Mouse (Mus musculus): Measurements from ENCODE around the gene Ahnak.
"Not testable (repeated sequence)": the region's sequence is repeated elsewhere in the genome, so short reads cannot be mapped to it uniquely, and the experiment has no call there.

The Ahnak gene

DNA sequence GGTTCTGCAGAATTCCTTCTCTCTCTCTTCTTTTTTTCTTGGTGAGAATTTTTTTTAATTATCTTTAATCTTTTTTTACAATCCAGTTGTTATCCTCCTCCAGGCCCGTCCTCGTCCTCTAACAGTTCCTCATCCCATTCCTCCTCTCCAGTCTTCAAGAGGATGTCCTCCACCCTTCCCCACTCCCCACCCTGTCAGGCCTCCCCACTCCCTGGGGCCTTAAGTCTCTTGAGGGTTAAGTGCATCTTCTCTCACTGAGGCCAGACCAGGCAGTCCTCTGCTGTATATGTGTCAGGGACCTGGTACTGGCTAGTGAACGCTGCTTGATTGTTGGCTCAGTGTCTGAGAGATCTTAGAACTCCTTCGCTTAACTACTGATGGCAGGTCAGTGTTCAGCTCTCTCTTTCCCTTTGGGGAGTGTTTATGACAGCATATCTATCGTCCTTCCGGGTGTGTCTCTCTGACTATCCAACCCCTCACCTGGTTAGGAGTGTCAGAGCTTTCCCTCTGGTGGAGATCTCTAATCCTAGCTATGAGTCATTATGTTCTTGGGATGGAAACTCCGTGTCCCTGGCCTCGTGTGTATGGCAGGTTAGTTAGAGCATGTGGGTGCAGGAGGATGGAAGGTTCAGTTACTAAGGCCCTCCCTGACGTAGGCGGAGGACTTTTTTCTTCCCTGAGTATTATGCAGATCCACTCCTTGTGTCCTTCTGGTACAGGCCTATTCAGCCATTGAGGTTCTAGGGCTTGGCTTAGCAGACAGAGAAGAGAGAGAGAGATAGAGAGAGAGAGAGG, 5.9 kb downstream of the Ahnak start:
- no peak for DNase-seq (ENCODE audit: low read depth)

DNA sequence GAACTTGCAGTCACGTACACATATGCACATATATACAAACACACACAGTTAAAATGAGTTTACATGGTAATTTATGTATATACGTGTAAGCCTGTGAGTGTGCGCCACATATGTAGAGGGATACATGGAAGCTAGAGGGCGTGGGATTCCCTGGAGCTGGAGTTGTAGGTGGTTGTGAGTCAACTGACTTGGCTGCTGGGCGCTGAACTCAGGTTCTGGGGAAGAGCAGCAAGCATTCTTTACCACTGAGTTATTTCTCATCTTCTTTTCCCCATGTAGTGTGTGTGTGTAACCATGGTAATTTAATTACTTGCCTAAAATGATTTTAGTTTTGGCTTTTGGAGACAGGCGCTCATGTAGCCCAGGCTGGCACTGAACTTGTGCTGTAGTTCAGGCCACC, 7.5 kb downstream of the Ahnak start:
- DNase-seq (ENCODE audit: low read depth): no peak

DNA sequence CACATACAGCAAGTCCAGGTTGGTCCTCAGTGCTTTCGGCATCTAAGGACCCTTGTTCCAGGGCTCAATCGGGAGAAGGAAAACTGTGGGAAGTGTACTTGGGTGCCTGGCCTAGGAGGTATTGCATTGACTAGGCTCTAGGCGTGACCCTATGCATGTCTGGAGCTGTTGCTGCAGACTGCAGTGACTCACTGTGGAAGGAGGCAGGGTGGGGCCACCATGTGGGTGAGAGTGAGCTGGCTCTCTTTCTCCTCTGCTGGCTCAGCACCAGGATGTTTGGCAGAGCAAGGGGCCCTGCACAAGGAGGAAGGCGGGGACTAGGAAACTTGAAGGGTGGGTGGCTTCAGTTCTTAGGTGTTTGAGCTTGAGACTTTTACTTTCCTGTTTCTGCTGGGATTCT, 8.5 kb downstream of the Ahnak start:
- peak; percentile 95 for DNase-seq (ENCODE audit: low read depth)

DNA sequence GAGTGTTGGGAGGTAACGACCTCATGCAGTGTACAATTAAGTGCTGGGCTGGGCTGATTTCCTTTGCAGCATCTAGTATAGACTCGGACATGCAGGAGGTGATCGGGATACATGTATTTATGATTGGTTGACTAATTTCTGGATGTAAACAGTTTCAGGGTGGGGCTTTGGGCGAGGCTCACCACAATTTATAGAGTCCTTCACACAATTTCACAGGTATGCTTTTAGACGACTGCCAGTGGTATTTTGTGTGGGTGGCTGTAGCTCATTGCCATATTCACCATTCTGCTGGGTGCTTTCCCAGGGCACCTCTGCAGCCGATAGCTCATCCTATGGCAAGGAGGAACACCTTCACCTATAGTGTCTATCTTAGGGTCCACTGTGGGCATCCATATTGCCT, 9.5 kb downstream of the Ahnak start:
- DNase-seq (ENCODE audit: low read depth): no peak

DNA sequence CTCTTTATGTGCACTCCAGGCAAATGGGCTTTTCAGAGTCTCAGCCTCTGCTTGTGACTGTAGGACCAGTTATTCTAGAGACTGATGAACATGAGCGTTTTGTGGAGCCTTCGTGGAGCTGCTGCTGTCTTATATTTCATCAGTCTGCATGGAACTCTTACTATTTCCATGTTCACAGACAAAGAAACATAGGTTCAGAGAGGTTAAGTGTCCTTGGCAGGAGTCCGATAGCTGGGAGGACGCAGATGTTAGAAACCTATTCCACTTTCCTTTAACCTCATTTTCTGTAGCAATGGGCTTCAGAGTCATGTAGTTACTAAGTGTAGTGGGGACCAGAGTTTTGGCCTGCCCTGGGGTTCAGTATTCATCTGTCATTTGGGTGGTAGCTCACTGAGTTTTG, 10.1 kb downstream of the Ahnak start:
- DNase-seq (ENCODE audit: low read depth): no peak

DNA sequence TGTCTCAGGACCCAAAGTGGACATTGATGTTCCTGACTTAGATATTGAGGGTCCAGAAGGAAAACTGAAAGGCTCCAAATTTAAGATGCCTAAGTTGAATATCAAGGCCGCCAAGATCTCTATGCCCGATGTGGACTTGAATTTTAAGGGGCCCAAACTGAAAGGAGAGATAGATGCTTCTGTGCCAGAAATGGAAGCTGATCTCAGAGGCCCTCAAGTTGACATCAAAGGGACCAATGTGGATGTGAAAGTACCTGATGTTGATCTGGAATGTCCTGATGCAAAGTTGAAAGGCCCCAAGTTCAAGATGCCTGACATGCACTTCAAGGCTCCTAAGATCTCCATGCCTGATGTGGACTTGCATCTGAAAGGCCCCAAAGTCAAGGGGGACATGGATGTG, 17.8 kb downstream of the Ahnak start:
- not testable (repeated sequence) for DNase-seq (ENCODE audit: low read depth)

DNA sequence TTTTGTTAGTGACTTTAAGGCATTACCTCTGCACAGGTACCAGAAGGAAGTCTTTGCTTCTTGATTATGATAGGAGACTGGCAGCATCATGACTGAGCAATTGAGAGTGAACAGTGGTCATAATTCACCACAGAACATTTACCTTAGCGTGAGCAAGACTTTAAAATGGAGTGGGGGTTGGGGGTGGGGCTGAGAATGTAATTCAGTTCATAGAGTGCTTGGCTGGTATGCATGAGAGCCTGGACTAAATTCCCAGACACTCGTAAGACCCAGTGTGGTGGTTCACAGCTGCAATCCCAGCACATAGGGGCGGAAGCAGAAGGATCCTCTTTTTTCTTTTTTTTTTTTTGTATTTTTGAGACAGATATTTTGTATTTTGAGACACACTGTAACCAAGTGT, 30.2 kb downstream of the Ahnak start:
- DNase-seq (ENCODE audit: low read depth): no peak

DNA sequence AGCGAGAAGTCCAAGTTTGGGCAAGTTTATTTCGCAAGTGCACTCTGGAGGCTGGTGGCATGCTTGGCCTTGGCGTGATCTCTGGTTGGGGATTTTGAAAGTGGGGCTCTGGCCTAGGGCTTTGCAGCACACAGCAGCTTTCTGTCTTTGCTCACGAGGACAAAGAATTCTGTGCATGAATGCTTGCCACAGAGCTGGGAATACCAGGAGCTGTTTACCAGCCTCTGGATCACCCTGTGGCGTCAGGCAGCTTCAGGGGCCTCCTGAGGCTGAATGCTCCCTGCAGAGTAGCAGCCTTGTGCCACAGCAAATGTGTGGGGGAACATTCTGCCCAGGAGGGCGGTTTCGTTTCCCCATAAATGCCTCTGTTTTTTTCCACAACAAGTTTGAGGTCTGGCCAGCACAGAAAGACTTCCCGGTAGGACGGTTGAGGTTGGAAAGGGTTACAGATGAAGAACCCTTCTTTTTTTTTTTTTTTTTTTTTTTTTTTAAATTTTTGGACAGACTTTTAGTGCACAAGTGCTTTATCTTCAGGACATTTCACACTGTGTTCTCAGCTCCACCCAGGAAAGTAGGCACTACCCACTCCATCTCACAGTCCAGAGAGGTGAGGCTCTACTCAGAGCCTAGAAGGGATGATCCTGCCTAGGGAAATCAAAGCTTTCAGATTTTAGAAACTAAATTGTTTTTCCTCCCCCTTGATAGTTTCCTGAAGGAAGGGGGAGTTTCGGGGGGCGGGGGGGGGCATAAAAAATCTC, 34.1 kb downstream of the Ahnak start:
- no peak for DNase-seq (ENCODE audit: low read depth)

DNA sequence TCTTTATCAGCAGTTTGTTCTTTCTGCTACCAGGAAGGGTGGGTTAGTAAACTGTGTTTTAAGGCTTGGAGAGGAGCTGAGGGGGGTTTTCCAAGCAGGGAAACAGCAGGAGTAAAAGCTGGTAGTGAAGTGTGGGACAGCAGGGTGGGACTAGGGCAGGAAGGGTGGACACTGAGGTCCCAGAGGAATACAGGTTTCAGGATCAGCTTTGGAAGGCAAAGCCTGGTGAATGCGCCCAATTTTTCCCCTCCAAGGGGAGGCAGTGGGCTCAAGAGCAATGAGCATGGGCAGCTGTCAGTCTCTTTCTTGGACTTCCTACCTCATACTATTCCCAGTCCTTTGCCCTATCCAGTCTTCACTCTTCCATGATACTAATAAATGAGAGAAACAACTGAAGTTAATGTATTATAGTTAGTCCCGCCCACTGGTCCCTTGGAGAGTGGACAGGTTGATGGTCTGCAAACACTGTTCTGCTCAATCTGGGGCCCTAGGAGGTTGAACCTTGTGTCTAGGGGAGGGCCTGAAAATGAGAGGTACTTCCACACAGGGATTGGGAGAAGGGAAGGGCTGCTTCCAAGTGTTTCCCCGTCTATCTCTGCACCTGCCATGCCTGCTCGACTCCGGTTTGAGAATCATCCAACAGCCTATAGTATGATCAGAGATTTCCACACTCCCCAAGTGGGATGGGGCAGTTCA, 36.6 kb downstream of the Ahnak start:
- DNase-seq (ENCODE audit: low read depth): no peak

DNA sequence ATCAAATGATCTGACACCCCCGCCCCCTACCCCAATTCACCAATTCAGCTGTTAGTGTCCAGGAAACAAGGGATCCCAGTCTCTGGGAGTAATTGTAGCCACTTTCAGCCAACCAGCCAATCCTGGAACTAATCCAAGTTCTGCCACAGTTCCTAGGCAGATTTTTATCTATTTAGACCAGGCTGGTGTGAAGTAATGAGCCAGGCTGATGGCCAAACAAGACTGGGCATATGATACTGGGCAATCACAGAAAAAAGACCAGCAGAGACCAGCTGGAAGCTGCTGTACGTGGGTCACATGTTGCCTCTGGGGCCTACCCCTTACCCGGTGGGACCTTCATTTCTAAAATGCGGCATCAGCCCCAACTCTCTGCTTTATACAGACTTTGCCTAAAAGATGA, 37.5 kb downstream of the Ahnak start:
- peak; percentile 83 for DNase-seq (ENCODE audit: low read depth)

DNA sequence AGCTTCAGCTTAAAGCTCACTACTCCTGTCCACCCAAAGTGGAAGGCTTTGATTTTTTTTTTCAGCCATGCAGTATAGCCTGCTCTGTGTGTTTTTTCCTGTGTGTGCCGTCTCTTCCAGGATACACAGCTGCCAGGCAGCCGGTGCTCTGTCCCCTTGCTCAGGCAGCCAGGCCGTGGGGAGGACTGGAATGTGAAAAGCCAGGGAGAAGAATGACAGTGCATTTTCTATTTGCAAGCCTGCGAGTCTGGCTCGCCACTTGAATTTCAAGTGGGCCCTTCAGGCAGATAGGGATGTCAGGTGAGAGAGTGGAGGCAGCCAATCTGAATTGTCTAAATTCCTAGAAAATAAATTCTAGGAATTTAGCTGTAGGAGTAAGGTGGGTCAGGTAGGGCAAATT, 38.7 kb downstream of the Ahnak start:
- no peak for DNase-seq (ENCODE audit: low read depth)

DNA sequence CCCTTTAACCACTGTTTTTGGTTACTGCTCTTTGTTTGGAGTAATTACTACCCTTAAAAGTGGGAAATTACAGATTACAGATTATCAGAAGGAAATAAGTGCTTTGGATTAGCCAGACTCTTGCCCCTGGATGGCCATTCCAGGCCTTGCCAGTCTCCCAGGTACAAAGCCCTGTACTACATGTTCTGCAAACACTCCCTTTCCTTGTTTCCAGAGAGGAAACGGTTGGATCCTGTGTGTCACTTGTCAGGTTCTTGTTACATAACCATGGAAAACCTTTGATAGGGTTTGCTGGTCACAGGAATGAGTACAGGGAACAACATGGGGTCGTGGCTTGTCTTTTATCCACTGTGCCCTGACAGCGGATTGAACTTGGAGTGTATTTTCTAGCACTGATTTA, 39.3 kb downstream of the Ahnak start:
- DNase-seq (ENCODE audit: low read depth): no peak

DNA sequence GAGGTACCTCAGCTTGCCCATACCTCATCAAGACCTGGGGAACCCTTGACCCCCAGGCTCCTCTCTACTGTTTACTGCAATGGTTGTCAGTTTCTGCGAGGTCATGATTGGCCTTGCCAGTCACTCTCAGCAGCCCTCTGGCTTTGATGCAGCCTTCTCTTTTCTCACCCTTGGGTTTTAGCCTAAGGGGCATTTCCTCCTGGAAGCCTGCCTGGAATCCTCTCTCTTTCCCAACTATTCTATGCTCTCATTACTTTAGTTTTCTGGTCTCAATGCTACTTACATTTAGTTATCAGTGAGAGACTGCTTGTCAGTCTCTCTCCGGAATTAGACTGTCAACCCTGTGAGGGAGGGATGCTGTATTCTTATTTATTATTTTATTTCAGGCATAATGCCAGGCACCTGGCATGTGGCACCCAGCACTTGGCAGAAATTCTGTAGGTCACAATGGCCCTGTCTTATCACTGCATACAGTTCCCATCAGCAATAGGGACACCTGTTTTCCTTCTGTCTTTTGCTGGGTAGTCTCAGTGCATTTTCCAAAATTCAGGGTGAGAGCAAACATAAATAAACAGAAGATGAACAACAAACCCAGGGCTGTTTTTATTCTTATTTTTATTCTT, 40.7 kb downstream of the Ahnak start:
- no peak for DNase-seq (ENCODE audit: low read depth)

DNA sequence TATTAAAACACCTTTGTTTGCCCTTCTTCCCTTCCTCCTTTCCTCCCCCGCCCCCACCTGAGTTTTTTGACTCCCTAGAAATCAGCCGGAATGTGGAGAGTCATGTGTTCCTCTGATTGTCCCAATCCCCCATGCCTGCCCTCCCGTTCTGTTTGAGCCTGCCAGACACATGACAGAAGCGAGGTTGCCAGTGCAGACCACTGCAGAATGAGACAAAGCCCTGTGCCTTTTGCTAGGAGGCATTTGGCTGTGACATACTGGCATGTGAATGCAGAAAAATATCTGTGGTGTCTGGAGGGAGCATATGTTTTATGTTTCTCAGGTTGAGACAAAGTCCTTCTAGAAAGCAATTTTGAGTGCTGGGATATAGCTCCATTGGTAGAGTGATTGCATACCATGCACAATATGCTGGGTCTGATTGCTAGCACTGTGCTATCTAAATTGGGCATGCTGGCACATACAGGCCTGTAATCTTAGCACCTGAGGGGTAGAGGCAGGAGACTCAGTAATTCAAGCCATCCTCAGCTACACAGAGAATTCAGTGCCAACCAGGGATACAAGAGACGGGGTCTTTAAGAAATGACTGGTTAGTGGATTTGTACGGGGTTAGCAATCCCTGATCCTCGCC, 43.5 kb downstream of the Ahnak start:
- DNase-seq (ENCODE audit: low read depth): no peak

DNA sequence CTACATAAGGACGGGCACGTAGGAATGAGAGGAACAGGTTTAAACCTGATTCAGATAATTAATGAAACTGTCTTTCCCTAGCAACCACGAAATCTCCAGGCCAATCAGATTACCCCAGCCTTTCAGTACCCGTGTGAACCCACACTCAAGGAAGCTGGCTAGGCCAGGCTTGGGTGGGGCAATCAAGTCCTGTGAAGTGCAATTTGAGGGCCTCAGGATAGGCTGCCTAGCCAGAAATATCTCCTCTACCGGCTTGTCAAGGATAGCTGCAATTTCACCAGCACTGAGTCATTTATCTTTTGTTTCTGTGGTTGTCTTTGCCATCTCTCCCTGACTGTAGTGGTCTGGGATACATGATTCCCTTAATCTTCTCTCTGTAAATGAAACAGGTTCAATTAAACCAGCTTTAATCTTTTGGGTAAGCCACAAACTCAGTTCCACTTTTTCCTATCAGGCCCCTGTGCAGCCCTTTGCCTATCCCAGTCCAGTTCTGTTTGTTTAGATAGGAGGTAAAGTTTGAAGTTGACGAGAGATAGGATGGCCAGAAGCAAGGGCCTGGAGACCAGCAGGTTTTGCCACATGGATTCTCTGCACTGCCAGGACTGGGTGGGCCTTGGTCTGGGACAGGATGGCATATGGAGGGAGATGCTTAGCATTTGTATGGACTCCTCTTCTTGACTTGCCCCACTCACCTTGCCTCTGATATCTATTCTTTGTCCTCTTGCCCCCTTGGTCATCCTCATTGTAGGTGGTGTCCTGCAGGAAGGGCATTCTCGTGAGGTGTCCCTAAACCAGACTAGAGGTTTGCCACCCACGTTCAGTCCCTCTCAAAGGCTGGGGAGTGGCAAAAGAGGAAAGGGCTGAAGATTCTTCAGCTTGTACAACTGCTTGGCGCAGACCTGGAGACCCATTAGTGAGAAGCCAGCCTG, 44.6 kb downstream of the Ahnak start:
- DNase-seq (ENCODE audit: low read depth): peak; percentile 74

DNA sequence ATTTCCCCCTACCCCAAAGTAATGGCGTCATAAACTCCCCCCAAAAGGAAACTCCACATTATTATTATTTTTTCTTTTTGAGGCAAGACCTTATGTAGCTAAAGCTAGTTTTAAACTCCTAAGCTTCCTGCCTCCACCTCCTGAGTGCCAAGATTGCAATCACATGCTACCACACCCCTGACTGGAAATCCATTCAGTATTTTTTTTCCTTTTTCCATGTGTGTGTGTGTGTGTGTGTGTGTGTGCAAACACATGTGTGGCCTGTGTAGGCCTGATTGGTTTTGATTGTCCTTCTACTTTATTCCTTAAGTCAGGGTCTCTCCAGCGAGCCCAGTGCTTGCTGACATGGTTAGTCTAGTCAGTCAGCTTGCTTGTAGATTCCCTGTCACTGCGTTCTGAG, 45.4 kb downstream of the Ahnak start:
- DNase-seq (ENCODE audit: low read depth): no peak

DNA sequence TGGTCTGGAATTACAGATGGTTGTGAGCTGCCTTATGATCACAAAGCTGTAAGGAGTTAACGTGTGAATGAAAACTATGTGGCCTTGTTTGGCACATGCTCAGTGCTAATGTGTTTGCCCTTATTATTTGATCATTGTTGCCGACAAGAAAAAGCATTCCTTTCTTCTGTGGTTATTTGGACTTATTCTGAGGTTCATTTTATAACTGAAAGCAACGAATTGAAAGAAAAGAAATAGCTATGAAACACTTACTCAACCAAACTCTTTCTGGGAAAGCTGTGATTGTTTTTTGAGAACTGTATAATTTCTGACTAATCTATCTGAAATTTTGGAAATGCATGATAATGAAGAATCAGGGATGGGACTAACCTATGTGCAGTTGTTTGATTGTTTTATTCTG, 46.0 kb downstream of the Ahnak start:
- DNase-seq (ENCODE audit: low read depth): no peak

DNA sequence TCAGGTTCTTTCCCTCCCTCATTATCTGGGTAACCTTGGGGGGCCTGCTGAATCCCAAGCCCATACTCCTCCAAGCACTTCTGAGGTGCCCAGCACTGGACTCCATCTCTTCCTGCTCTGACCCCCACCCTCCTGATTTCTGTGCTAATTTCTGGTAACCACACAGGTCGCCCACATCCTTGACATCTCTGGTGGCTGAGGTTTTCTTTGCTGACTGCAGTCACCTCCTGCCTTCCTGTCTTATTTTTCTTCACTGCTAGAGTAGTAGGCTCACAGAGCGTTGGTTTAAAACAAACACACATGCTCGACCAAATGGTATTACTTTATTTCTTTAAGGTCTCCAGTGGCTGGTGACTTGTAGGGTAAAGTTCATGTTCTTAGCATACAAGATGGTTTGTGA, 49.1 kb downstream of the Ahnak start:
- peak; percentile 79 for DNase-seq (ENCODE audit: low read depth)

DNA sequence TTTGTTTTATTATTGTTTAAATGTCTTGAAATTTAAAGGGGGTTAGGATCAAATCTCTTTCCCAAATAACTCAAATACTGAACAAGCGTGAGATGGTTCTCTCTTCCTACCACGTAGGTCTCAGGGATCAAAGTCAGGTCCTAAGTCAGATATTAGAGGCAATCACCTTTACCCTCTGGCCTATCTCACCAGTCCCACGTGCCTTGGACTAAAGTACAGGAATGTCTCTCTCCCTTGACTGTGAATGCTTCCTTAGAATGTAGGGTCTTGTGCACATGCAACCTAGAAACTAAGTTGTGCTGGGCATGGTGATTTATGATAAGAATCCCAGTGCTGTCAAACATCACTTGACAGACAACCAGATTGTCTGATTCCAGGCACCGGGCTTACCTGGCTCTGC, 50.2 kb downstream of the Ahnak start:
- DNase-seq (ENCODE audit: low read depth): no peak

DNA sequence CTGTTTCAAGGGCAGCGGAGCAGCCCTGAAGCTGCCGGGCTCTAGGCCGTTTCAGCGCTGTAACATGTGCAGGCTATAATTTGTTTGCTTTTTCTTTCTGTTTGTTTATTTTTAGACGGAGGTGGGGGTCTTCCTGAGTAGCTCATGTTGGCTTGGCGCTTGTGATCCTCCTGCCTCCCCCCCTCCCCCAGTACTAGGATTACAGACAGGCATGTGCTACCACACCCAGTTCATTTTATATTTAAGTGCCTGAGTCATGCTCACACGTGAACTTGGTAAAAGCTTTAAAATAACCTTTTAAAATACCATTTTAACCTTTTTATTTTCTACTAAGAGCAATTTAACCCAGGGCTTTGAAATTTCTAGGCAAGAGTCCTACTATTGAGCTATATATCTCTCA, 50.8 kb downstream of the Ahnak start:
- no peak for DNase-seq (ENCODE audit: low read depth)

DNA sequence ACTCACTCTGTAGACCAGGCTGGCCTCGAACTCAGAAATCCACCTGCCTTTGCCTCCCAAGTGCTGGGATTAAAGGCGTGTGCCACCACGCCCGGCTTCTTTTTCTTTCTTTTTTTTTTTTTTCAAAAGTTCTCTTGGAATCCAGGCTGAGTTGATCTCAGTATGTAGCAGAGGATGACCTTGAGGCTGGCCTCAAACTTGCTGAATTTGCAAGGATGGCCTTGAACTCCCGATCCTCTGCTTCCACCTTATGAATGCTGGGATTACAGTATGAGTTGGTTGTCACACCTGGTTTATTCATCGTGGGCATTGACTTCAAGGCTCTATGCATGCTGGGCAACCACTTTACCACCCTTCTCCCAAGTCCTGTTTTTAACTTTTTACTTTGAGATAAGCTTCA, 51.6 kb downstream of the Ahnak start:
- no peak for DNase-seq (ENCODE audit: low read depth)

All from 416B (cell line).